Mouse (Mus musculus): ENCODE measurements around the gene Cfap73. TPM values are rescaled to one million over a fixed set of nuclear protein-coding genes. Genes with fewer than 3 reads are reported as not detected.

Cfap73 gene
- polyA plus RNA-seq, 1 experiment from 2014 or later: 0.82 TPM

- H3K4me2 ChIP-seq (replicated peaks; ENCODE audit: low read depth, low read length): peak within 1 kb of the TSS; percentile 93
- no peaks in the 10 kb centered on the region for H3K27me3 ChIP-seq (ENCODE audit: control insufficient read depth, insufficient read depth, low read length)
- DNase-seq (ENCODE audit: low spot score) (peak; percentile 98), ATAC-seq (ENCODE audit: low FRiP score) (peak; percentile 88)
- peak within 1 kb of the TSS; percentile 69 for H3K9ac ChIP-seq (ENCODE audit: low read depth, low read length)
- H3K4me1 ChIP-seq (replicated peaks; ENCODE audit: control insufficient read depth, insufficient read depth, low read length): peaks cover 9% of the 10 kb centered on the region
- H3K4me3 ChIP-seq (ENCODE audit: low read depth, low read length): peak within 1 kb of the TSS; percentile 68
- WGBS: under 1% methylated on average over 22 of the region's 22 CpGs
- no peaks in the 10 kb centered on the region for H3K9me3 ChIP-seq (ENCODE audit: control insufficient read depth, low read length)
- peak within 1 kb of the TSS; percentile 64 for H3K27ac ChIP-seq (ENCODE audit: low read depth, low read length)
- no peaks in the 10 kb centered on the region; the same call in 1 of the 2 replicates for H3K36me3 ChIP-seq (ENCODE audit: control insufficient read depth, insufficient read depth, low read length)
Measured at GRCm38 (mm10) chr5:120612442-120612821, 21.6 kb downstream of the Cfap73 start, which contains the start of the genes Rita1 and Ddx54. Rita1 (minus strand) TSS chr5:120612589. Ddx54 (plus strand) TSS chr5:120612739.

GRCm38 (mm10) chr5:120611416-120611815 lies 22.6 kb downstream of the Cfap73 start:
- H3K4me3 ChIP-seq (ENCODE audit: low read depth, low read length): peak overlapping the region; percentile 68
- H3K9me3 ChIP-seq (ENCODE audit: control insufficient read depth, low read length): no peaks in the 10 kb centered on the region
- DNase-seq (ENCODE audit: low spot score) (no peak), ATAC-seq (ENCODE audit: low FRiP score) (no peak)
- H3K4me2 ChIP-seq (replicated peaks; ENCODE audit: low read depth, low read length): peak overlapping the region; percentile 93
- WGBS: 57% methylated on average over 8 of the region's 8 CpGs
- no peaks in the 10 kb centered on the region; the same call in 1 of the 2 replicates for H3K36me3 ChIP-seq (ENCODE audit: control insufficient read depth, insufficient read depth, low read length)
- H3K27ac ChIP-seq (ENCODE audit: low read depth, low read length): no peak overlapping the region
- peaks cover 9% of the 10 kb centered on the region for H3K4me1 ChIP-seq (replicated peaks; ENCODE audit: control insufficient read depth, insufficient read depth, low read length)
- H3K9ac ChIP-seq (ENCODE audit: low read depth, low read length): peak overlapping the region; percentile 69; the same call in 1 of the 2 replicates
- H3K27me3 ChIP-seq (ENCODE audit: control insufficient read depth, insufficient read depth, low read length): no peaks in the 10 kb centered on the region

GRCm38 (mm10) chr5:120610906-120611305 lies 23.1 kb downstream of the Cfap73 start:
- H3K36me3 ChIP-seq (ENCODE audit: control insufficient read depth, insufficient read depth, low read length): no peaks in the 10 kb centered on the region; the same call in 1 of the 2 replicates
- H3K9ac ChIP-seq (ENCODE audit: low read depth, low read length): no peak overlapping the region
- WGBS: 93% methylated on average over 5 of the region's 5 CpGs
- ATAC-seq (ENCODE audit: low FRiP score) (no peak), DNase-seq (ENCODE audit: low spot score) (no peak)
- no peaks in the 10 kb centered on the region for H3K9me3 ChIP-seq (ENCODE audit: control insufficient read depth, low read length)
- no peaks in the 10 kb centered on the region for H3K27me3 ChIP-seq (ENCODE audit: control insufficient read depth, insufficient read depth, low read length)
- peaks cover 9% of the 10 kb centered on the region for H3K4me1 ChIP-seq (replicated peaks; ENCODE audit: control insufficient read depth, insufficient read depth, low read length)
- H3K4me3 ChIP-seq (ENCODE audit: low read depth, low read length): no peak overlapping the region
- H3K4me2 ChIP-seq (replicated peaks; ENCODE audit: low read depth, low read length): no peak overlapping the region
- H3K27ac ChIP-seq (ENCODE audit: low read depth, low read length): no peak overlapping the region

- H3K27me3 ChIP-seq (ENCODE audit: control insufficient read depth, insufficient read depth, low read length): no peaks in the 10 kb centered on the region
- H3K4me1 ChIP-seq (replicated peaks; ENCODE audit: control insufficient read depth, insufficient read depth, low read length): peaks cover 9% of the 10 kb centered on the region
- no peaks in the 10 kb centered on the region for H3K36me3 ChIP-seq (ENCODE audit: control insufficient read depth, insufficient read depth, low read length)
- no peak overlapping the region for H3K4me2 ChIP-seq (replicated peaks; ENCODE audit: low read depth, low read length)
- no peak overlapping the region for H3K27ac ChIP-seq (ENCODE audit: low read depth, low read length)
- whole genome bisulfite sequencing: 87% methylated on average over 16 of the region's 16 CpGs
- H3K9ac ChIP-seq (ENCODE audit: low read depth, low read length): no peak overlapping the region
- H3K9me3 ChIP-seq (ENCODE audit: control insufficient read depth, low read length): no peaks in the 10 kb centered on the region
- ATAC-seq (ENCODE audit: low FRiP score) (no peak), DNase-seq (ENCODE audit: low spot score) (no peak)
- H3K4me3 ChIP-seq (ENCODE audit: low read depth, low read length): no peak overlapping the region
Measured at GRCm38 (mm10) chr5:120609246-120609775, 24.7 kb downstream of the Cfap73 start.

GRCm38 (mm10) chr5:120607335-120607734 lies 26.7 kb downstream of the Cfap73 start:
- 81% methylated on average over 3 of the region's 3 CpGs for WGBS
- ATAC-seq (ENCODE audit: low FRiP score): no peak
- no peak for DNase-seq (ENCODE audit: low spot score)
- Histone ChIP-seq H3K27me3 (ENCODE audit: control insufficient read depth, insufficient read depth, low read length) (no peaks in the 10 kb centered on the region), H3K4me1 (replicated peaks; ENCODE audit: control insufficient read depth, insufficient read depth, low read length) (peaks cover 5% of the 10 kb centered on the region), H3K4me2 (replicated peaks; ENCODE audit: low read depth, low read length) (no peak overlapping the region), H3K4me3 (ENCODE audit: low read depth, low read length) (no peak overlapping the region), H3K9me3 (ENCODE audit: control insufficient read depth, low read length) (no peaks in the 10 kb centered on the region), H3K36me3 (ENCODE audit: control insufficient read depth, insufficient read depth, low read length) (no peaks in the 10 kb centered on the region), H3K27ac (ENCODE audit: low read depth, low read length) (no peak overlapping the region), H3K9ac (ENCODE audit: low read depth, low read length) (no peak overlapping the region)

GRCm38 (mm10) chr5:120606590-120607200 lies 27.3 kb downstream of the Cfap73 start:
- no peak overlapping the region for H3K27ac ChIP-seq (ENCODE audit: low read depth, low read length)
- H3K9ac ChIP-seq (ENCODE audit: low read depth, low read length): no peak overlapping the region
- H3K4me2 ChIP-seq (replicated peaks; ENCODE audit: low read depth, low read length): no peak overlapping the region
- 67% methylated on average over 23 of the region's 25 CpGs for WGBS
- peaks cover 5% of the 10 kb centered on the region for H3K4me1 ChIP-seq (replicated peaks; ENCODE audit: control insufficient read depth, insufficient read depth, low read length)
- no peak overlapping the region for H3K4me3 ChIP-seq (ENCODE audit: low read depth, low read length)
- ATAC-seq (ENCODE audit: low FRiP score): no peak
- no peaks in the 10 kb centered on the region for H3K9me3 ChIP-seq (ENCODE audit: control insufficient read depth, low read length)
- no peak for DNase-seq (ENCODE audit: low spot score)
- H3K36me3 ChIP-seq (ENCODE audit: control insufficient read depth, insufficient read depth, low read length): no peaks in the 10 kb centered on the region
- H3K27me3 ChIP-seq (ENCODE audit: control insufficient read depth, insufficient read depth, low read length): no peaks in the 10 kb centered on the region

GRCm38 (mm10) chr5:120605688-120606087 lies 28.3 kb downstream of the Cfap73 start:
- DNase-seq (ENCODE audit: low spot score): peak; percentile 96
- Histone ChIP-seq H3K36me3 (ENCODE audit: control insufficient read depth, insufficient read depth, low read length) (no peaks in the 10 kb centered on the region), H3K9me3 (ENCODE audit: control insufficient read depth, low read length) (no peaks in the 10 kb centered on the region), H3K4me1 (replicated peaks; ENCODE audit: control insufficient read depth, insufficient read depth, low read length) (no peaks in the 10 kb centered on the region; the same call in 1 of the 2 replicates), H3K9ac (ENCODE audit: low read depth, low read length) (no peak overlapping the region), H3K27me3 (ENCODE audit: control insufficient read depth, insufficient read depth, low read length) (no peaks in the 10 kb centered on the region), H3K4me2 (replicated peaks; ENCODE audit: low read depth, low read length) (peak overlapping the region; percentile 44), H3K4me3 (ENCODE audit: low read depth, low read length) (peak overlapping the region; percentile 14), H3K27ac (ENCODE audit: low read depth, low read length) (no peak overlapping the region)
- peak; percentile 70 for ATAC-seq (ENCODE audit: low FRiP score)
- 4% methylated on average over 6 of the region's 8 CpGs for WGBS

GRCm38 (mm10) chr5:120605241-120605661 lies 28.8 kb downstream of the Cfap73 start:
- 1% methylated on average over 10 of the region's 10 CpGs for WGBS
- Histone ChIP-seq H3K27ac (ENCODE audit: low read depth, low read length) (no peak overlapping the region), H3K4me3 (ENCODE audit: low read depth, low read length) (peak overlapping the region; percentile 14)

GRCm38 (mm10) chr5:120604839-120605238 lies 29.2 kb downstream of the Cfap73 start:
- no peaks in the 10 kb centered on the region for H3K9me3 ChIP-seq (ENCODE audit: control insufficient read depth, low read length)
- peak; percentile 93 for DNase-seq (ENCODE audit: low spot score)
- no peak overlapping the region for H3K27ac ChIP-seq (ENCODE audit: low read depth, low read length)
- H3K36me3 ChIP-seq (ENCODE audit: control insufficient read depth, insufficient read depth, low read length): no peaks in the 10 kb centered on the region
- H3K4me3 ChIP-seq (ENCODE audit: low read depth, low read length): peak overlapping the region; percentile 14; the same call in 1 of the 2 replicates
- H3K4me2 ChIP-seq (replicated peaks; ENCODE audit: low read depth, low read length): peak overlapping the region; percentile 44
- H3K9ac ChIP-seq (ENCODE audit: low read depth, low read length): no peak overlapping the region
- ATAC-seq (ENCODE audit: low FRiP score): peak; percentile 46; the same call in 1 of the 2 replicates
- WGBS: 3% methylated on average over 6 of the region's 6 CpGs
- H3K4me1 ChIP-seq (replicated peaks; ENCODE audit: control insufficient read depth, insufficient read depth, low read length): no peaks in the 10 kb centered on the region; the same call in 1 of the 2 replicates
- no peaks in the 10 kb centered on the region for H3K27me3 ChIP-seq (ENCODE audit: control insufficient read depth, insufficient read depth, low read length)

More at GRCm38 (mm10) chr5:120605241-120605661, 28.8 kb downstream of the Cfap73 start:
- no peaks in the 10 kb centered on the region; the same call in 1 of the 2 replicates for H3K4me1 ChIP-seq (replicated peaks; ENCODE audit: control insufficient read depth, insufficient read depth, low read length)
- H3K9me3 ChIP-seq (ENCODE audit: control insufficient read depth, low read length): no peaks in the 10 kb centered on the region
- peak; percentile 53 for ATAC-seq (ENCODE audit: low FRiP score)
- no peaks in the 10 kb centered on the region for H3K27me3 ChIP-seq (ENCODE audit: control insufficient read depth, insufficient read depth, low read length)
- H3K36me3 ChIP-seq (ENCODE audit: control insufficient read depth, insufficient read depth, low read length): no peaks in the 10 kb centered on the region
- DNase-seq (ENCODE audit: low spot score): peak; percentile 47
- H3K9ac ChIP-seq (ENCODE audit: low read depth, low read length): no peak overlapping the region
- peak overlapping the region; percentile 44 for H3K4me2 ChIP-seq (replicated peaks; ENCODE audit: low read depth, low read length)

Measured in hindbrain, embryonic 11.5 days (tissue).